Comparison of ENCODE assay signal across 23 mouse cellular contexts in the genomic region with DNA sequence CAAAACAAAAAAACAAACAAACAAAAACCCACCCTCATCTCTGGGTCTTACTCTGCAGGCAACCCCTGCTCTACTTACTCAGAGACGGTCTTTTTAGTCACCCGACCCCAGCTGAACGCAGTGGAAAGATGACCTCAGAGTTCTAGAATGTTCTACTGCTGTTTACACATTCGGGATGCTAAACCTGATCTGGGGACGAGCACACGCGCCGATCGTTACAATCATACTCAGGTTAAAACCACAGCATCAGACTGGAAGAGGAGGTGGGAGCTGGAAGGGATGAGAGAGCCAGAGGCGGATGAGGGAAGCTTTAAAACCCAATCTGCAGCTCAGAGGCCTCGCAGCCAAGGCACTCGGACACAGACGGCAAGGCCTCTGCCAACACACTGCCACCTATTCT. TPM values are rescaled to one million over a fixed set of nuclear protein-coding genes. Genes with fewer than 3 reads are reported as not detected.
A peak's percentile ranks its signal among the peaks of the same experiment; 100 is the strongest.
DNase-seq lines count a peak whose midpoint lies in the region; ATAC-seq and TF ChIP-seq lines count a peak whose summit lies in the region.
"Had no signal": no experiment of that assay in that cellular context is flagged by ENCODE, and none has a peak within 500 bp of the region (broad histone marks: within the 10 kb centered on the region; RNA-seq: fewer than 3 reads in every experiment).

No protein-coding gene starts in this region.

- POLR2A ChIA-PET in Patski (lab: Charles Lee) = no interaction called here

- no peaks in the 10 kb centered on the region for H3K9me3 ChIP-seq in heart, embryonic 14.5 days (ENCODE audit: control insufficient read depth, low read length)
- no peaks in the 10 kb centered on the region for H3K9me3 ChIP-seq in limb, embryonic 10.5 days (replicated peaks)
- H3K9me3 ChIP-seq: embryonic facial prominence, embryonic 15.5 days; forebrain, embryonic 13.5 days; hindbrain, embryonic 13.5 days; limb, embryonic 12.5 days; liver, embryonic 15.5 days had no signal

- peak overlapping the region; percentile 21; the same call in 1 of the 2 replicates for H3K27ac ChIP-seq in heart, adult 2 months
- H3K27ac ChIP-seq in heart, embryonic 14.5 days (replicated peaks in 1 of 2; ENCODE audit: control insufficient read depth in 1 of 2, insufficient read depth in 1 of 2, low read depth in 2 of 2, low read length in 2 of 2) = peak overlapping the region; percentile 41 to 68
- 0 out of 2 replicates have a peak overlapping the region, but pooled peaks have one; percentile 9 for H3K27ac ChIP-seq in limb, embryonic 10.5 days
- H3K27ac ChIP-seq: embryonic facial prominence, embryonic 15.5 days; forebrain, embryonic 13.5 days; hindbrain, embryonic 13.5 days; limb, embryonic 12.5 days; liver, embryonic 15.5 days had no signal

- DNase-seq in heart, adult 2 months = no peak
- DNase-seq in heart, adult 8-10 months (ENCODE audit: low spot score) = no peak
- no peak for DNase-seq in heart, postnatal 10 days
- no peak for DNase-seq in Patski (ENCODE audit: low read depth, low spot score)
- no peak for DNase-seq in limb, embryonic 10.5 days (ENCODE audit: low spot score)
- DNase-seq: adrenal gland, adult 2 months; adrenal gland, postnatal 36 days; B cell, adult 2 months; cerebellum, adult 18-20 months; cerebellum, postnatal 10 days; kidney, adult 9 months; kidney, postnatal 25 days; lung, embryonic 14.5 days; lung, postnatal 14 days; midbrain, embryonic 14.5 days had no signal

- no peak for TF ChIP-seq EP300 in heart, adult 2 months (IDR thresholded peaks at IDR 0.05; ENCODE audit: insufficient read depth, low read depth, low read length)

- no peak overlapping the region for H3K4me3 ChIP-seq in heart, adult 2 months
- no peak overlapping the region for H3K4me3 ChIP-seq in heart, embryonic 14.5 days (ENCODE audit: control insufficient read depth in 1 of 2, insufficient read depth in 1 of 2, low read depth in 1 of 2, low read length in 2 of 2)
- H3K4me3 ChIP-seq in limb, embryonic 10.5 days = no peak overlapping the region
- H3K4me3 ChIP-seq: embryonic facial prominence, embryonic 15.5 days; forebrain, embryonic 13.5 days; hindbrain, embryonic 13.5 days; limb, embryonic 12.5 days; liver, embryonic 15.5 days had no signal

- H3K4me2 ChIP-seq in heart, embryonic 14.5 days (ENCODE audit: low read length) = no peak overlapping the region
- H3K4me2 ChIP-seq: embryonic facial prominence, embryonic 15.5 days; forebrain, embryonic 13.5 days; hindbrain, embryonic 13.5 days; limb, embryonic 12.5 days; liver, embryonic 15.5 days; lung, embryonic 14.5 days had no signal

- H3K4me1 ChIP-seq in heart, adult 2 months (ENCODE audit: control insufficient read depth, insufficient read depth, low read length) = no peaks in the 10 kb centered on the region
- H3K4me1 ChIP-seq in heart, embryonic 14.5 days (ENCODE audit: control insufficient read depth in 2 of 2, insufficient read depth in 2 of 2, low read length in 2 of 2) = peaks cover 27 to 46% of the 10 kb centered on the region in 2 experiments
- H3K4me1 ChIP-seq in limb, embryonic 10.5 days = peaks cover 13% of the 10 kb centered on the region
- H3K4me1 ChIP-seq: embryonic facial prominence, embryonic 15.5 days; liver, embryonic 15.5 days had no signal

- in situ Hi-C loops in Patski (cut with MboI; ENCODE audit: low pct_unique_long_range_greater_than_20kb) = no loop called here

- no peak for TF ChIP-seq CTCF in heart, adult 2 months (IDR thresholded peaks at IDR 0.05)
- no peak for TF ChIP-seq CTCF in Patski (IDR thresholded peaks at IDR 0.05)

- intact Hi-C loops in heart, adult 2 months (cut with DNase I) = no loop called here
- intact Hi-C loops in heart, postnatal 10 days (cut with DNase I) = no loop called here

- H3K36me3 ChIP-seq in heart, adult 2 months (ENCODE audit: control insufficient read depth, insufficient read depth, low read length) = no peaks in the 10 kb centered on the region
- peaks cover 60% of the 10 kb centered on the region for H3K36me3 ChIP-seq in heart, embryonic 14.5 days (ENCODE audit: control insufficient read depth, insufficient read depth, low read length)
- H3K36me3 ChIP-seq in limb, embryonic 10.5 days = peaks cover 74% of the 10 kb centered on the region

- CTCF ChIA-PET in Patski (lab: Charles Lee) = interaction anchor here (2.2 kb wide), 1 partner anchor 15 kb away, joined by 8 read pairs; no protein-coding TSS in a partner anchor

- H3K9ac ChIP-seq in heart, adult 2 months (ENCODE audit: low read depth, low read length) = no peak overlapping the region
- H3K9ac ChIP-seq in heart, embryonic 14.5 days (ENCODE audit: low read length) = 0 out of 2 replicates have a peak overlapping the region, but pooled peaks have one; percentile 22
- H3K9ac ChIP-seq: embryonic facial prominence, embryonic 15.5 days; forebrain, embryonic 13.5 days; hindbrain, embryonic 13.5 days; limb, embryonic 12.5 days; liver, embryonic 15.5 days; lung, embryonic 14.5 days had no signal

- 58% methylated on average over 13 of the region's 13 CpGs for WGBS in heart, adult 2 months
- WGBS in heart, embryonic 14.5 days = 28% methylated on average over 13 of the region's 13 CpGs
- WGBS in limb, embryonic 10.5 days = 90% methylated on average over 13 of the region's 13 CpGs

- no peak for TF ChIP-seq POLR2A in heart, adult 2 months (IDR thresholded peaks at IDR 0.05; ENCODE audit: insufficient read depth, low read depth, low read length)

- no peak for ATAC-seq in heart, embryonic 14.5 days (ENCODE audit: insufficient number of reproducible peaks, insufficient read depth, low FRiP score, low read depth)
- ATAC-seq in Patski = peak; percentile 28
- ATAC-seq: activated CD4-positive, CD25-positive, alpha-beta regulatory T cell, adult 4 months; forebrain, embryonic 13.5 days; intestine, postnatal 0 days had no signal

- peaks cover 3% of the 10 kb centered on the region; the same call in 1 of the 2 replicates for H3K79me2 ChIP-seq in heart, adult 2 months (replicated peaks; ENCODE audit: control insufficient read depth, insufficient read depth, low read length)

- H3K27me3 ChIP-seq in heart, adult 2 months (ENCODE audit: control insufficient read depth, insufficient read depth, low read length) = no peaks in the 10 kb centered on the region
- no peaks in the 10 kb centered on the region for H3K27me3 ChIP-seq in heart, embryonic 14.5 days (ENCODE audit: control insufficient read depth, insufficient read depth, low read length)
- H3K27me3 ChIP-seq in Patski = no peaks in the 10 kb centered on the region
- H3K27me3 ChIP-seq in limb, embryonic 10.5 days (ENCODE audit: low read depth, poor library complexity, severe bottlenecking) = no peaks in the 10 kb centered on the region
- H3K27me3 ChIP-seq: embryonic facial prominence, embryonic 15.5 days; forebrain, embryonic 13.5 days; hindbrain, embryonic 13.5 days; limb, embryonic 12.5 days; liver, embryonic 15.5 days had no signal

RNA-seq across cellular contexts. Expression of a gene that starts 23.5 kb away (rescaled TPM):
- 10 to 100 TPM; 81.5 to 99.2 TPM for total RNA-seq in heart, adult 2 months (2021)
- 117 and 142 TPM in 2 replicates for polyA plus RNA-seq in heart, adult 2 months (2012; rRNA removed)
- 100 to 1,000 TPM in 2 of 4 experiments, 10 to 100 TPM in 2; 83.0 to 114 (median 106) TPM for total RNA-seq in heart, adult 8-10 months (2022)
- 227 and 246 TPM in 2 replicates for polyA plus RNA-seq in heart, embryonic 14.5 days (2014; fragmentation: Nextera tagmentation; extraction: Ambion mirVana)
- total RNA-seq in heart, postnatal 10 days (2021) = 100 to 1,000 TPM; 166 to 180 TPM
- polyA plus RNA-seq in Patski (2021) = 113 TPM
- polyA plus RNA-seq in limb, embryonic 10.5 days (2016; fragmentation: Nextera tagmentation; extraction: Ambion mirVana) = 79.5 and 89.4 TPM in 2 replicates
